Comparison of ENCODE assay signal across 15 mouse cellular contexts in the genomic region with DNA sequence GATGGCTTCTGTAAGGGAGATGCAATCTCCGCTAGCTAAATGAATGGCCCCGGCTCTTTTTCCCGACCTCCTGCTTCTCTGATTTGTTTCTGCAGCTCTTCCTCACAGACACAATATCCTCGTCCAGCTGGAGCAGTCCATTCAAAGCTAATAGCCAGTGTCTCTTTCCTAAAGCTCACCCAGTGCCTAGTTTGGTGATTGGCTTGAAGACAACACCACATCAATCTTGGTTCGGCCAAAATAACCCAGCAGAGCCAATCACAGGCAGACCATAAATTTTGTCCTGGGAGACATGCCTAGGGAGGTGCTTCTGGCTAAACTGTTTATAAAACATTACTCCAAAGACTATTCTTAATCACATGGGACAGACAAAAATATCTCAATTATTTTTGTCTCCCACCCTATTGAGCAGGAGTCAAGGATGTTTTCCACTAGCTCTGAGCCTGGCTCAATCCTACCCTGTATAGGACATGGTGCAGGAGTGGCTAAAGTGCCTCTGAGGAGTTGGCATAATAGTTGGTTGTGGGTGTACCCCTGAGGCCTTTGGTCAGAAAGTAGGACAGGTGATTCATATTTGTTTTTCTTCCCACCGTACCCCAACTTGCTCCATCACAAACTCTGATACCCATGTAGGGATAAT. TPM values are rescaled to one million over a fixed set of nuclear protein-coding genes. Genes with fewer than 3 reads are reported as not detected.
"Had no signal": no experiment of that assay in that cellular context is flagged by ENCODE, and none has a peak within 500 bp of the region (broad histone marks: within the 10 kb centered on the region; RNA-seq: fewer than 3 reads in every experiment).

No protein-coding gene starts in this region.

- DNase-seq: kidney, postnatal 14 days; left cerebral cortex, postnatal 4 days; midbrain, embryonic 14.5 days; spleen, adult 18-20 months; thymus, adult 2 months; thymus, postnatal 36 days had no signal

- H3K4me3 ChIP-seq: kidney, embryonic 15.5 days; limb, embryonic 13.5 days; liver, embryonic 12.5 days; midbrain, embryonic 10.5 days; neural tube, embryonic 12.5 days; stomach, embryonic 15.5 days had no signal

- H3K9ac ChIP-seq: kidney, embryonic 15.5 days; limb, embryonic 13.5 days; liver, embryonic 12.5 days; neural tube, embryonic 12.5 days; stomach, embryonic 15.5 days had no signal

- H3K9me3 ChIP-seq: kidney, embryonic 15.5 days; limb, embryonic 13.5 days; liver, embryonic 12.5 days; midbrain, embryonic 10.5 days; neural tube, embryonic 12.5 days; stomach, embryonic 15.5 days had no signal

- H3K36me3 ChIP-seq: kidney, embryonic 15.5 days; limb, embryonic 13.5 days; liver, embryonic 12.5 days; midbrain, embryonic 10.5 days; neural tube, embryonic 12.5 days; stomach, embryonic 15.5 days had no signal

- H3K4me2 ChIP-seq: kidney, embryonic 15.5 days; limb, embryonic 13.5 days; liver, embryonic 12.5 days; neural tube, embryonic 12.5 days; stomach, embryonic 15.5 days had no signal

- H3K4me1 ChIP-seq: liver, embryonic 12.5 days; midbrain, embryonic 10.5 days; neural tube, embryonic 12.5 days; stomach, embryonic 15.5 days had no signal

- ATAC-seq: intestine, embryonic 16.5 days; liver, embryonic 12.5 days had no signal

- H3K27ac ChIP-seq: kidney, embryonic 15.5 days; limb, embryonic 13.5 days; liver, embryonic 12.5 days; midbrain, embryonic 10.5 days; neural tube, embryonic 12.5 days; stomach, embryonic 15.5 days had no signal

- H3K27me3 ChIP-seq: kidney, embryonic 15.5 days; limb, embryonic 13.5 days; liver, embryonic 12.5 days; neural tube, embryonic 12.5 days; stomach, embryonic 15.5 days had no signal

RNA-seq across cellular contexts. Expression of a gene that starts 38.5 kb away (rescaled TPM):
- total RNA-seq: megakaryocyte, adult 5-6 weeks; neutrophil, adult 5-6 weeks had no signal
